Mouse (Mus musculus) megakaryocyte-erythroid progenitor cell, adult 5-6 weeks (primary cell): ENCODE results near the gene Fam199x. TPM values are rescaled to one million over a fixed set of nuclear protein-coding genes. Genes with fewer than 3 reads are reported as not detected.

ENCODE experiments used
- total RNA-seq, 2 experiments: library from RNA; stranded (forward) in 1 of 2; stranded (reverse) in 1 of 2; fragments of 200-1000, 215-1000 nt in 1 of 2; fragments of >200 nt in 1 of 2; fragmentation: Nextera tagmentation in 1 of 2; gene quantifications; 2 replicates each; pipeline ENCODE4 v1.2.3; 2014 to 2017

Gene Fam199x
- total RNA-seq, 2 experiments from 2014 or later, result 3.4 to 7.1 TPM

Other genes with a start within 250 kb of the Fam199x start
- 6.2 and 7.4 TPM in 2 replicates for gene Plp1, start 226.9 kb upstream of the Fam199x start, total RNA-seq (2014; fragmentation: Nextera tagmentation)
- gene Plp1, start 226.9 kb upstream of the Fam199x start, total RNA-seq (2017), result 0.99 and 1.1 TPM in 2 replicates
- gene Rab9b, start 180.8 kb upstream of the Fam199x start, total RNA-seq (2014; fragmentation: Nextera tagmentation), result not detected in 2 replicates
- not detected in 2 replicates for gene Rab9b, start 180.8 kb upstream of the Fam199x start, total RNA-seq (2017)
- not detected in 2 replicates for gene H2bfm, start 122.3 kb upstream of the Fam199x start, total RNA-seq (2014; fragmentation: Nextera tagmentation)
- gene H2bfm, start 122.3 kb upstream of the Fam199x start, total RNA-seq (2017), result not detected in 2 replicates
- gene Tmsb15b2, start 74.1 kb upstream of the Fam199x start, total RNA-seq (2014; fragmentation: Nextera tagmentation), result not detected in 2 replicates
- 7.2 TPM in 1 of 2 replicates, not detected in the other for gene Tmsb15b2, start 74.1 kb upstream of the Fam199x start, total RNA-seq (2017)
- gene Tmsb15l, start 72.7 kb upstream of the Fam199x start, total RNA-seq (2014; fragmentation: Nextera tagmentation), result 1.2 and 3.9 TPM in 2 replicates
- gene Tmsb15l, start 72.7 kb upstream of the Fam199x start, total RNA-seq (2017), result 1.6 TPM in 1 of 2 replicates, not detected in the other
- gene Tmsb15b1, start 72.7 kb upstream of the Fam199x start, total RNA-seq (2014; fragmentation: Nextera tagmentation), result 4.0 TPM in 1 of 2 replicates, not detected in the other
- 7.0 and 13.2 TPM in 2 replicates for gene Tmsb15b1, start 72.7 kb upstream of the Fam199x start, total RNA-seq (2017)
- not detected in 2 replicates for gene Zcchc18, start 56.4 kb upstream of the Fam199x start, total RNA-seq (2014; fragmentation: Nextera tagmentation)
- not detected in 2 replicates for gene Zcchc18, start 56.4 kb upstream of the Fam199x start, total RNA-seq (2017)
- 3.6 and 8.8 TPM in 2 replicates for gene Slc25a53, start 11.3 kb upstream of the Fam199x start, total RNA-seq (2014; fragmentation: Nextera tagmentation)
- 5.9 and 6.0 TPM in 2 replicates for gene Slc25a53, start 11.3 kb upstream of the Fam199x start, total RNA-seq (2017)
- gene Esx1, start 72.5 kb downstream of the Fam199x start, total RNA-seq (2014; fragmentation: Nextera tagmentation), result not detected in 2 replicates
- gene Esx1, start 72.5 kb downstream of the Fam199x start, total RNA-seq (2017), result not detected in 2 replicates